Mouse (Mus musculus): ENCODE measurements at regions not wholly inside any gene's neighbourhood (a gene's known extent, or its start where the extent isn't known, plus 50 kb on each side); places are given as distances from the start of the nearest gene placed in this dataset.

DNA sequence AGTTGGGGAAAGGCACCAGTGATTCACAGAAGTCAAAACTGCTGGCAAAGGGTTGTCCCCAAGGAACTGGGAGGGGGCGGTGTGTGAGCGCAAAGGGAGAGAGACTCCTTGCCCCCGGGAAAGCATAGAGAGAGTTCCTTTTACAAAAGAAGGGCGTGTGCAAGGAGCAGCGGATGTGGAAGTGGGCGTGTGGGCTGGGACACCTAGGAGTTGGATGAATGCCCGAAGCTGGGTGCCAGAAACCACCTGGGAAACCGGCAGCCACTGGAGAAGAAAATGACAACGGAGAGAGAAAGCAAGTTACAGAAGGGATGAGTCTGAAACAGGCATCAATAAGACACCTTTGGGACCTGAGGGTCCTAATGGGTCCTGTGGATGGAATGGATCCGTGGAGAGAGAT is 133.8 kb upstream of the Hmga2 start:
- TF ChIP-seq TAL1 (IDR thresholded peaks at IDR 0.05; ENCODE audit: low read length) (no peak), GATA1 (IDR thresholded peaks at IDR 0.05; ENCODE audit: low read length) (no peak)
